23 mouse cellular contexts compared by ENCODE assay signal in genomic region chr9:103845916-103846457, GRCm38 (mm10).
A peak's percentile ranks its signal among the peaks of the same experiment; 100 is the strongest.
DNase-seq lines count a peak whose midpoint lies in the region; ATAC-seq and TF ChIP-seq lines count a peak whose summit lies in the region.
"Had no signal": no experiment of that assay in that cellular context is flagged by ENCODE, and none has a peak within 500 bp of the region (broad histone marks: within the 10 kb centered on the region; RNA-seq: fewer than 3 reads in every experiment).

No protein-coding gene starts in this region.

- H3K27ac ChIP-seq in layer of hippocampus, adult 2 months: peak overlapping the region; percentile 89
- no peak overlapping the region for H3K27ac ChIP-seq in limb, embryonic 10.5 days
- H3K27ac ChIP-seq: forebrain, embryonic 10.5 days; forebrain, embryonic 13.5 days; gastrocnemius, adult 2 months; heart, embryonic 13.5 days; hindbrain, embryonic 14.5 days had no signal

- no peak for ATAC-seq in megakaryocyte, adult 5-6 weeks (ENCODE audit: poor library complexity, severe bottlenecking)
- ATAC-seq: activated CD4-positive, CD25-positive, alpha-beta regulatory T cell, adult 4 months; CD4-positive, CD25-positive, alpha-beta regulatory T cell, adult 4 months; forebrain, embryonic 13.5 days; forebrain, embryonic 16.5 days had no signal

- TF ChIP-seq CTCF in layer of hippocampus, adult 2 months (conservative IDR thresholded peaks at IDR 0.05): no peak

- H3K9me3 ChIP-seq in limb, embryonic 10.5 days (replicated peaks): no peaks in the 10 kb centered on the region
- H3K9me3 ChIP-seq: forebrain, embryonic 10.5 days; forebrain, embryonic 13.5 days; heart, embryonic 13.5 days had no signal

- H3K4me1 ChIP-seq in limb, embryonic 10.5 days: no peaks in the 10 kb centered on the region
- H3K4me1 ChIP-seq: forebrain, embryonic 10.5 days; forebrain, embryonic 13.5 days had no signal

- H3K27me3 ChIP-seq in limb, embryonic 10.5 days (ENCODE audit: low read depth, poor library complexity, severe bottlenecking): no peaks in the 10 kb centered on the region
- H3K27me3 ChIP-seq: forebrain, embryonic 13.5 days; heart, embryonic 13.5 days had no signal

- H3K4me3 ChIP-seq in layer of hippocampus, adult 2 months: no peak overlapping the region
- H3K4me3 ChIP-seq in limb, embryonic 10.5 days: no peak overlapping the region
- H3K4me3 ChIP-seq: forebrain, embryonic 10.5 days; forebrain, embryonic 13.5 days; gastrocnemius, adult 2 months; heart, embryonic 13.5 days had no signal

- no peaks in the 10 kb centered on the region for H3K36me3 ChIP-seq in limb, embryonic 10.5 days
- H3K36me3 ChIP-seq: forebrain, embryonic 10.5 days; heart, embryonic 13.5 days had no signal

- WGBS in limb, embryonic 10.5 days: 91% methylated on average over 6 of the region's 6 CpGs

- peak; percentile 18 for DNase-seq in testis, postnatal 10 days (ENCODE audit: low spot score)
- no peak for DNase-seq in testis, postnatal 14 days (ENCODE audit: low spot score)
- DNase-seq in layer of hippocampus, adult 2 months (ENCODE audit: low spot score in 2 of 2): peak in 1 of 2 experiments; percentile 32
- peak; percentile 42 to 47 for DNase-seq in layer of hippocampus, postnatal 14 days (ENCODE audit: low spot score in 2 of 2)
- no peak for DNase-seq in limb, embryonic 10.5 days (ENCODE audit: low spot score)
- DNase-seq: adrenal gland, adult 8-10 months; adrenal gland, postnatal 25 days; cerebellum, adult 18-20 months; cerebellum, adult 9-10 months; cerebellum, postnatal 14 days; gastrocnemius, adult 2 months; gastrocnemius, postnatal 14 days; heart, adult 18-20 months; heart, postnatal 14 days; heart, postnatal 4 days had no signal

Comparison
In these comparisons a context has a peak if more than half of its experiments do, and no peak if none do; other contexts are left out.
1. DNase-seq: peak in testis, postnatal 10 days (single experiment) and layer of hippocampus, postnatal 14 days (2 of 2); none in testis, postnatal 14 days (single experiment) and limb, embryonic 10.5 days (single experiment).